In the genomic region with DNA sequence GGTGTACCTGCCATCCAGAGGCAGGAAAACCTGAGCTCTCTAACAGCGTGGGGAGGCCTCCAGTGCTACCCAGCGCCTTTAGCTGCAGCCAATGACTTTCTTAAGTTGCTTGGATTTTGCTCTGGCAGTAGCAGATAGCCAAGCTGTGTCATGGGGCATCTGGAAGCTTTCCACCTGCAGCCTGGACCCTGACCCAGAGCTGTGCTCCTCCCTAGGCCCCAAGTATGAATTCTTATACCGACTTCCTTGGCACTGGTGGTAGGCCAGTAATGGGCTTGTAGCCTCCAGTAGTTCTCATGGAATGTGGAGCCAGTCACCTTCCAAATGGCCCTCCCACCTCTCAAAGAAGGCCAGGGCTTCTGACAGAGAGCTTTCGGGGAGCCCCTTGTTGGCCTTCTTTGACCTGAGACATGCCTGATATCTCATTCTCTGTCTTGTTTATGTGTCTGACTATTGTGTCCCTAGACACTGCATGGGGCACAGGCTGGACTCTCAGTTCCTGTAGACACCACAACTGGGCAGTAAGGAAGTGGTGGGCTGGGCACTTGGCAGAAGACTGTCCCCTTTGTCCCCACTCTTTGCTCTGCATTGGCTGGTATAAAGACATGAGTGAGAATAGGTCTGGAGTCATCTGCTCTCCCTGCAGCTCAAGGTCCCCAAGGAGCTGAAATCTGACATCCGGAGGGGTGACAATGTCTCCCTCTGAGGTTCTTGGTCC, we compare ENCODE assay signal across 7 mouse cellular contexts. TPM values are rescaled to one million over a fixed set of nuclear protein-coding genes. Genes with fewer than 3 reads are reported as not detected.
DNase-seq lines count a peak whose midpoint lies in the region.

No protein-coding gene starts in this region.

- DNase-seq in 416B (ENCODE audit: low read depth), result peak; percentile 77
- peak; percentile 93 for DNase-seq in adipocyte (ENCODE audit: low spot score)
- peak; percentile 92 for DNase-seq in kidney, adult 11 months
- peak; percentile 67 to 79 for DNase-seq in lung, adult 18-20 months
- no peak for DNase-seq in testis, postnatal 10 days (ENCODE audit: low spot score)
- DNase-seq in cerebellum, postnatal 36 days, result no peak
- no peak for DNase-seq in gastrocnemius, postnatal 14 days

- intact Hi-C loops in gastrocnemius, postnatal 14 days (cut with DNase I; ENCODE audit: low total_unique reads), result no loop called here

RNA-seq across cellular contexts. Expression of a gene that starts 45.3 kb away (rescaled TPM):
- 10 to 100 TPM; 20.1 to 23.1 TPM for total RNA-seq in gastrocnemius, postnatal 14 days (2021)

RNA-seq across cellular contexts. Expression of a gene that starts 59.5 kb away (rescaled TPM):
- 1 to 10 TPM; 7.6 to 9.1 TPM for total RNA-seq in gastrocnemius, postnatal 14 days (2021)

Comparison
In these comparisons a context has a peak if more than half of its experiments do, and no peak if none do; other contexts are left out.
1. DNase-seq: peak in 416B (single experiment), adipocyte (single experiment), kidney, adult 11 months (single experiment) and lung, adult 18-20 months (2 of 2); none in testis, postnatal 10 days (single experiment), cerebellum, postnatal 36 days (0 of 2) and gastrocnemius, postnatal 14 days (single experiment).